Mouse (Mus musculus) lung, postnatal 4 days (tissue): Measurements from ENCODE around the gene Acot7.

ENCODE experiments used
- DNase-seq, 2 experiments: peaks; one replicate each; pipeline ENCODE4 v3.0.0; 2021

Gene Acot7

DNA sequence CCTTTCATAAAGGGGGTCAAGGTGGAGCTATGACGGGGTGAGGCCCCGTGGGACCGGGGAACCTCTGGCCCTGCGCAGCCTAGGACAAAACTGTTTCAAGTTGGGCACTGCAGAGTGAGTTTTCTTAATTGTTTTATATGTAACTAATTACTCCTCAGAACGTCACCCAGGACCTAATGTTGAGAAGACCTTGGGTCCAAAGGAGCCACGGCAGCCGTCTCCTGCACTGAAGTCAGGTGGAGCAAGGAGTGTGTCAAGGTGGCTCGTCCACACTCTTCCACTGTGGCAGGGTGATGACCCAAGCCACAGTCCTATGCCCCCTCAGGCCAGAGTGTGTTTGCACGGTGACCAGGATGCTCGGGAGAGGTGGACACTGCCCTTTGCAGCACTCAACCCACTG is 125.2 kb downstream of the Acot7 start:
- no peak for DNase-seq

DNA sequence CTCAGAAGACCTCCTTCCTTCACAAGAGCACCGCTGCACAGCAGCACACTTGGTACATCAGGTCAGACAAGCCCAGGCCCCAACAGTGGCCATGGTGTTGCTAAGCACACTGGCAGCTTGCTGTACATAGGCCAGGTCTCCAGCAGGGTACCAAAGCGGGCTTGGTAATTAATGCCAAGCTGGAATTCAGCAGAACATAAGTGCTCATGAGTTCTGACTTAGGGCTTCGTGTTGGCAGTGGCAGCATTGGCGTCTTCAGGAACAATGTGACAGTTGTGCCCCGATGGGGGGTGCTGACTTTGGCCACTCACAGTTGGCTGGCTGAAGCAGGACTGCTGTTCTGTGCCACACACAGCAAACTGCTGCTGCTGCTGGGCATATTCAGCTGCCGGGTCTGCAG is 126.8 kb downstream of the Acot7 start:
- no peak for DNase-seq

DNA sequence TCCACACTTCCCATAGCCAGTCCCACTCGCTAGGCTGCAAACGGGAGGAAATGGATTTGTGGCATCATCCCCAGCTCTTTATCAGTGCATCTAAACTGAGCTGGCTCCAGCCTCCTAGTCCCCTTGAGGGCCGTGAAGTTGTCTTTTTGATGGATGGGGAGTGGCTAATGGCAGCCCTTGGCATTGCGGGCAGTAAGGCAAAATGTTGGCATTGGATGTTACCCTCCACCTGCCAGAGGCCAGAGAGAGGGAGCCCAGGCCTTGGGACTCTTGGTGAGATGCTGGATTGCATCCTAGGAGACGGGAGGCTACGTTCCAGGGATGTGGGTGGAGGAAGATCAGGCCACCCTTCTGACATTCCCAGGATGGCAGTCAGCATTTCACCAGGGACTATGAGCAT is 128.1 kb downstream of the Acot7 start:
- DNase-seq, result no peak

DNA sequence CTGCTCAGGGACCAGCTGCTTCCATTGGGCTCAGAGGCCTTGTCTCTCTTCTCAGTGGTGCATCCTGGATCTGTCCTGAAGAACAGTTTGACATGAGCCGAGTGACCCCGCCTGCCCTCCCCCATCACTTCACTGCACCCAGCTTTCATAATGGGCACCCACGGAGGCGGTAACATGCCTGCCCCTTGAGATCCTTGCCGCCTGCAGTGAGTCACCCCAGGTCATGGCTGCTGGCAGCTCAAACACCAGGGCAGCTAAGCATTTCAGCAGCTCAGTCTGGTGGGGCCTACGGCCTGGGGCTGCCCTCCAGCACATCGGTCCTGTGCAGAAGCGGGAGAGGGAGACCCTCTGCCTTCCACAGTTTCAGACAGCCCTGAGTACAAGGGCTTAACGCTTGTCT is 129.6 kb downstream of the Acot7 start:
- no peak for DNase-seq

DNA sequence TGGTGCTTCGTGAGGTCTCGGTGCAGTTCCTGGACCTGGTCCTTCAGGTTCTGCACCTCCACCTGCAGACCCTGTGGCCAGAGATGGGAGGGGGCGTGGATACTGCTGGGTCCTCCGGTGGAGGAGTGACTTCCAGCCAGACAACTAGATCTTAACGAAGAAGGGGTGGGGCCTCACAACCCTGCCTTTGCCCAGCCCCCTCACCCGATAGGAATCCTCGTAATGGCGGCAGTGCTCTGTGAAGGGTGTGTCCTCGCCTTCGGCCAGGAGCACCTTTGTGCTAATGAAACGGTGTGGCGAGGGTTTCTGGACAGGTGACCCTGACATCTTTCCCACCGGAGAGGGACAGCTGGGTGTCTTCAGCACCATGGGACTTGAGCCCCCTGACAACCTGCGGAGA is 134.3 kb downstream of the Acot7 start:
- DNase-seq, result no peak

DNA sequence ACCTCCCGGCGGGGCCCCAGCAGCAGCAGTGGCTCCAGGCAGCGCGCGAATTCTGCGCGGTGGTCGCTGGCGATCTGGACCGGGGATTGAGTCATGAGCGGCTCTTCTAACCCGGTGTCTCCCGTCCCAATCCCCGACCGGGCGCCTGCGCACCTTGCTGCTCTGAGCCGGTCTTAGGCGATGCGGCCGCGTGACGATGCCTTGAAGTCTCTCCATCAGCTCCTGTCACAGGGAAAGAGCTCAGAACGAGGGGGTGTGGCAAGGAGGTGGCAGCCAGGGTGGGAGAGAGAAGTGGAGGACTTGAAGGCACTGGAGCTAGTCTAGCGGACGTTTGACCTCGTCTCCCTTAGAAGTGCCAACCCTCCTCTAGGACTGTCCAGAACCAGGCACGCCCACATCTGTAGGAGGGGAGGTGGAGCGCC is 135.3 kb downstream of the Acot7 start:
- DNase-seq, result no peak

DNA sequence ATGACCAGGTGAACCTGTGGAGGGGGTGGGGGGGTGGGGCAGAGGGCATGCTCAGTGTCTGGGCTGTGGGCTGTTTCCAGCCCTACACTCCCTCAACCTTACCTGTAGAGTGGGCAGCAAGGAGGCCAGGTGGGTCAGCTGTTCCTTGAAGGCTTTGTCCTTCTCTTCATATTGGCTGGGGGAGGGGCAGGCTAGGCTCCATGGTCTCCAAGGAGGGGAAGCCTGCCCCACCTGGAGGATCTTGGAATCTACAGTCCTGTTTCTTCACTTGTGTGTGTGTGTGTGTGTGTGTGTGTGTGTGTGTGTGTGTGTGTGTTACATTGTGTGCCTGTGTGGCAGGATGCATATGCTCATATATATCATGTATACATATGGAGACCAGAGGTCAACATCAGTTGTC is 136.0 kb downstream of the Acot7 start:
- DNase-seq, result peak in 1 of 2 experiments; percentile 37

DNA sequence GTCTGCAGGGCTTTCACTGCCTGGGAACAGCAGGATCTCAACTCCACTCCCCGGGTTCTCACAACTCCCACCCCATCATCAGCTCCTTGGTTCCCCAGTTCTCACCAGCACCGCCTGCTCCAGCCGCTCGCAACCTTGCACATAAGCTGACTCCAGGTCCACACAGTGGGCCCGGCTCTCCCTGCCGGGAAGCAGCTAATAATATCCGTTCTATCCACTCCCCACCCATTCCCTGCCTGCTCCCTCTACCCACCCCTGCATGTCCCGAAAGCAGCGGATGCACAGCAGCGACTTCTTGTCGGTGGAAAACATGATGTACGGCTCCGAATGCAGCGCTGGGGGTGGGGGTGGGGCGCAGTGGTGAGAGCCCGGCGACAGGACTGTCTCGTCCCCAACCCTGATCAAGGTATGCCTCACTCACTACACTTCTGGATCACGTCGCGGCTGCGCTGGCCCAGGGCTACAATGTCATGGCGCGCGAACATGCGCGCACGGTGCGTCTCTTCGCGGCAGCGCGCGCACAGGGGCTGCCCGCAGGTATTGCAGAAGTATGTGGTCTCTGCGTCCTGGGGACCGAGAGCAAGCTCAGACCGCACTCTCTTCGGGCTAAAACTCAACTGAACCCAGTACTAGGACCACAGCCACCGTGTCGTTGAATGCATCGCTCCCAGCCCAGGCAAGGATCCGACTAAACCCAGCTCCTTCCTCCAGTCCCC is 137.7 kb downstream of the Acot7 start:
- no peak for DNase-seq

DNA sequence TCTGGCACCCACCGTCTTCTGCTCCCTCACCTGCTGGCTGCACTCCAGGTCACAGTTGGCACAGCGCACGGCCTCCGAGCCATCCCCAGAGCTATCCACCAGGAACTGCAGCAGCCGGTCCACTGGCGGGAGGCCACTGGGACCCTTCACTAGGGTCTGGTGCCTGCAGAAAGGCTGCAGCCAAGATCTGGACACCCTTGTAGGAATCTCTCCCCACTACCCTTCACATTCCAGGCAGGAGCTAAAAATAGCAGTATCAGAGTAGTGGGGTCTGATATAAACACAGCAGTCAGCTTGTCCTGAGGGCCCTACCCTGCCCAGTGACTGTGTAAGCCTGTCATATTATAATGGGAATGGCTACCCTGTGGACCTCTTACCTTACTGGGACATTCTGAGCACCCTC is 139.7 kb downstream of the Acot7 start:
- no peak for DNase-seq

DNA sequence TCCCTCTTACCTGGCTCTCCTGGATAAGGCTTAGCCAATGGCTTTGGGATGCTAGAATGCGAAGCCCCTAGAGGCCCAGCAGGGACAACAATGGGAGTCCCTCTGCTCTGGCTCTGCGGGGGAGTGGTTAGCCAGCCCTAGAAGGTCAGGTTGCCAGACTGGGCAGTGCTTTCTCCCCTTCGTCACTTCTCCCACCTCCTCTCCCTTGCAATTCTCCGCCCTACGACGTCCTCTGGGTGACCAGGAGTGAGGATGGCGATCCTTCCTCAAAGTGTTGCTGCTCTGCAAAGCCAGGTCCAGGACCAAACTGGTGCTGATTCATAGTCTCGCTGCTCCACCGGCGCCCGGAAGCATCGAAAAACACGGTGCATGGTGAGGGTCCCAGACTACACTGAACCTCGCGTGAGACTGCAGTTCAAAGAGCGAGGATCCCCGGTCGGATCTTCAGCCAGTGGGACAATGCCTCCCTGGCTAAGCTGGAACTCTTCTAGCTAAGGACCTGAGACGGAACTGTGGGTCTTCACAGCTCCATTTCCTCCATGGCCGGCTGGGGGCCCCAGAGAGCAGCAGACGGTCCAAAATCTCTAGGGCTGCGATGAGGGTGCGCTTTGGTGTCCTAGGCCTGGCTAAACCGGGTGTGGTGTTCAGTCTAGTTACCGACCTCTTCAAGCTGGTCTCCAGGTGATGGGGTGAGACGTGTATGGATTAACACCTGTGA is 140.7 kb downstream of the Acot7 start, which contains the start of gene Rnf207:
Gene Rnf207 (minus strand): TSS at position 477 of the 718 bp plus-strand sequence.
- DNase-seq, result peak in 1 of 2 experiments; percentile 61
